Mouse (Mus musculus) kidney, embryonic 15.5 days (tissue): ENCODE measurements around the gene Olfr665. TPM values are rescaled to one million over a fixed set of nuclear protein-coding genes. Genes with fewer than 3 reads are reported as not detected.
"Not testable (repeated sequence)": the region's sequence is repeated elsewhere in the genome, so short reads cannot be mapped to it uniquely, and the experiment has no call there.

ENCODE experiments used
- ATAC-seq: fragments of 200-750 bp; cut with Nextera tagmentation; replicated peaks from 2 replicates; pipeline ENCODE4 v1.8.0; 2017; ENCODE audit warnings: moderate TSS enrichment; ENCODE audit not compliant: low FRiP score
- H3K27ac ChIP-seq: fragments of 300-500 bp; sonication (generic); 2 replicates; pipeline ENCODE4 v1.5.1; 2015; ENCODE audit warnings: mild to moderate bottlenecking, inconsistent platforms
- H3K27me3 ChIP-seq: fragments of 300-500 bp; sonication (generic); 2 replicates; pipeline ENCODE4 v1.6.1; 2015; ENCODE audit warnings: inconsistent platforms
- H3K36me3 ChIP-seq: fragments of 300-500 bp; sonication (generic); 2 replicates; pipeline ENCODE4 v1.6.1; 2015; ENCODE audit warnings: inconsistent platforms
- H3K4me1 ChIP-seq: fragments of 300-500 bp; sonication (generic); 2 replicates; pipeline ENCODE4 v1.6.1; 2015; ENCODE audit warnings: inconsistent platforms
- H3K4me2 ChIP-seq: fragments of 300-500 bp; sonication (generic); 2 replicates; pipeline ENCODE4 v1.6.1; 2015; ENCODE audit warnings: moderate library complexity, mild to moderate bottlenecking, inconsistent platforms
- H3K4me3 ChIP-seq: fragments of 300-500 bp; sonication (generic); replicated peaks from 2 replicates; pipeline ENCODE4 v1.5.1; 2015; ENCODE audit warnings: mild to moderate bottlenecking, inconsistent platforms
- H3K9ac ChIP-seq: fragments of 300-500 bp; sonication (generic); 2 replicates; pipeline ENCODE4 v1.6.1; 2015; ENCODE audit warnings: mild to moderate bottlenecking, inconsistent platforms
- H3K9me3 ChIP-seq: fragments of 300-500 bp; sonication (generic); replicated peaks from 2 replicates; pipeline ENCODE4 v1.6.1; 2016; ENCODE audit warnings: inconsistent platforms
- WGBS: fragments of 180-500 bp; shearing (Covaris S2); methylation state at CpG from one replicate; pipeline ENCODE4 v1.1.7; 2015; ENCODE audit warnings: mixed read lengths; 5-methylcytosine and 5-hydroxymethylcytosine counted together
- polyA plus RNA-seq: library from polyadenylated mRNA; unstranded; fragments of >200 nt; fragmentation: Nextera tagmentation; extraction: Ambion mirVana; gene quantifications from 2 replicates; pipeline ENCODE4 v1.2.1, GENCODE M21; 2015

The Olfr665 gene
- polyA plus RNA-seq: not detected in 2 replicates

DNA sequence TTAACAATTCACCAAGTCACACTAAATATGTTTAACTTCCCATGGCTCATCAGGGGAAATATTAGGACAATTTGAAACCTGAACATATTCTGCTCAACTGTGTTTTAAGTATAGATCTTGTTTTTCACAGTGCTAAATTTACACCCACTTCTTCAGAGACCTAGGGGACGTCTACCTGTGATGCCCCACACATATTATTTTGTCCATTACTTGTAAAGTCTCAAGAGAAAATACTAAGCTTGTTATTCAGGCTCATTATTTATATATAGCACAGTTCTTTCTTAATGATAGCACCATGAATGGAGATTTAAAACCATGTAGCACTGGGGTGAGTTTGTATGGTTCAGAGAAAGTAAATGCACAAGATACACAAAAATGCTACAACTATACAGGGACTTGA lies at the start of gene Olfr665:
Olfr665 (plus strand) TSS at position 301 of the 400 bp plus-strand sequence.
- H3K27me3 ChIP-seq: no peaks in the 10 kb centered on the region
- no peak within 1 kb of the TSS for H3K27ac ChIP-seq
- no peaks in the 10 kb centered on the region for H3K36me3 ChIP-seq
- WGBS: 49% methylated on average over 1 of the region's 1 CpGs
- ATAC-seq: no peak
- H3K4me3 ChIP-seq: no peak within 1 kb of the TSS
- no peaks in the 10 kb centered on the region for H3K9me3 ChIP-seq
- H3K9ac ChIP-seq: no peak within 1 kb of the TSS
- H3K4me2 ChIP-seq: no peak within 1 kb of the TSS
- H3K4me1 ChIP-seq: no peaks in the 10 kb centered on the region

DNA sequence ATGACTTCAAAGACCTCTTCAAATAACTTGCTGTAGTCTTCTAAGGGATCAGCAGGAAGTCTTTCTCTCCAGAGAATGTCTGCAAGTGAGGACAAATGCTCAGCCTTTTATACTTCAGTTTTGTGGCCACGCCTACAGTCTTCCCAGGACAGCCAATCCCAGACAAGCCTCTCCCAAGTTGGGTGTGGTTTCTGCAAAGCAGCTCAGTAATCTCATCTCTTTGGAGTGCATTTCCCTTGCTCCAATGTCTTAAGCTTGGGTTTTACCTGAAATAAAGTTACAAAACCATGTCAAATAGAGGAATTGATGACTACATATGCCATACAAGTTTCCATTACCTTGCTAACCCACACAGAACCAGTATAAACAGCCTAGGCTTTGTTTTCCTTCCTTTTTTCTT lies 35.3 kb upstream of the Olfr665 start, which contains the start of gene Usp17lb:
Usp17lb (minus strand) TSS at position 101 of the 400 bp plus-strand sequence.
- no peaks in the 10 kb centered on the region for H3K9me3 ChIP-seq
- no peak for ATAC-seq
- H3K36me3 ChIP-seq: no peaks in the 10 kb centered on the region
- H3K27me3 ChIP-seq: no peaks in the 10 kb centered on the region
- H3K9ac ChIP-seq: no peak within 1 kb of the TSS
- no peak within 1 kb of the TSS for H3K4me3 ChIP-seq
- 71% methylated on average over 1 of the region's 1 CpGs for WGBS
- H3K27ac ChIP-seq: no peak within 1 kb of the TSS
- H3K4me2 ChIP-seq: no peak within 1 kb of the TSS
- H3K4me1 ChIP-seq: no peaks in the 10 kb centered on the region

GRCm38 (mm10) chr7:104843731-104844287 lies 34.0 kb upstream of the Olfr665 start:
- ATAC-seq: no peak
- no peak overlapping the region for H3K4me2 ChIP-seq
- no peaks in the 10 kb centered on the region for H3K36me3 ChIP-seq
- 88% methylated on average over 1 of the region's 1 CpGs for WGBS
- H3K27me3 ChIP-seq: no peaks in the 10 kb centered on the region
- no peak overlapping the region for H3K9ac ChIP-seq
- no peak overlapping the region for H3K4me3 ChIP-seq
- H3K9me3 ChIP-seq: no peaks in the 10 kb centered on the region
- H3K4me1 ChIP-seq: no peaks in the 10 kb centered on the region
- H3K27ac ChIP-seq: no peak overlapping the region

GRCm38 (mm10) chr7:104851546-104851945 lies 26.3 kb upstream of the Olfr665 start:
- H3K27me3 ChIP-seq, H3K9me3 ChIP-seq, H3K4me1 ChIP-seq, H3K27ac ChIP-seq, H3K4me3 ChIP-seq, H3K9ac ChIP-seq, H3K36me3 ChIP-seq, ATAC-seq, H3K4me2 ChIP-seq: not testable (repeated sequence)
- WGBS: 76% methylated on average over 2 of the region's 2 CpGs

DNA sequence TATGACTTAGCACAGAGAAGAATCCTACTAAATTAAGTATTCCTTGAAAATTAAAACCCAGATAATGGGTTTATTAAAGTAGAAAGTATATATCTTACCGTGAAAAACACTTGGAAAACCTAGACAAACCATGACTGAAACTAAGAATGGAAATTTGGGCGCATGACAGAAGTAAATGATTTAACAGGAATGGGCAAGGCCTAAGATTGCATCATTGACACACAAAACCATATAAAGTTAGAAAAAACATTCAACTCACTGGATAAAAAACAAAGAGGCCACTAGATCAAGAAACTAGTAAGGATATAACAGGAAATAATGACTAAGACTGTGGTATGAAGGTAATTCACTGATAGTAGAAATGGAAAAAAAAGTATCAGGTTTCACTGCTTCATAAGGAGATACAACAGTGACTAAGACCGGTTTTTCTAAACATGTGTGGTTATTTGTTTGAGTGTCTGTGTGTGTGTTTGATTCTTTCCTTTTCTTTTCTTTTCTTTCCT lies 22.5 kb upstream of the Olfr665 start:
- 86% methylated on average over 3 of the region's 3 CpGs for WGBS
- no peaks in the 10 kb centered on the region for H3K36me3 ChIP-seq
- no peak overlapping the region for H3K4me2 ChIP-seq
- ATAC-seq: no peak
- no peak overlapping the region for H3K9ac ChIP-seq
- no peak overlapping the region for H3K4me3 ChIP-seq
- no peaks in the 10 kb centered on the region for H3K4me1 ChIP-seq
- H3K9me3 ChIP-seq: no peaks in the 10 kb centered on the region
- no peak overlapping the region for H3K27ac ChIP-seq
- H3K27me3 ChIP-seq: no peaks in the 10 kb centered on the region

- H3K27ac ChIP-seq, H3K4me1 ChIP-seq, H3K4me3 ChIP-seq, H3K9me3 ChIP-seq, H3K9ac ChIP-seq, H3K4me2 ChIP-seq, ATAC-seq, H3K27me3 ChIP-seq, H3K36me3 ChIP-seq: not testable (repeated sequence)
- WGBS: 84% methylated on average over 2 of the region's 2 CpGs
These were observed 21.1 kb upstream of the Olfr665 start, which contains the start of gene Usp17la for GRCm38 (mm10) chr7:104856709-104857108. TSS of gene Usp17la (plus strand) at chr7:104857009.

DNA sequence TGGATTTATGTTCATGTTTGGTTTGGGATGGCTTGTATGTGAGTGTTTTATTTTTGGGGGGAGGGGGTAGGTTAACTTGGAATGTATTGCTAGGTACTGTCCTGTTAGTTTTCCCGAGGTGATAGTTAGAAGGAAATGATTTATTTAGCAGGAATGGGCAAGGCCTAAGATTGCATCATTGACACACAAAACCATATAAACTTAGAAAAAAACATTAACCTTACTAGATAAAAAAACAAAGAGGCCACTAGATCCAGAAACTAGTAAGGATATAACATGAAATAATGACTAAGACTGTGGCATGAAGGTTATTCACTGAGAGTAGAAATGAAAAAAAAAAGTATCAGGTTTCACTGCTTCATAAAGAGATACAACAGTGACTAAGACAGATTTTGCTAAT lies 20.1 kb upstream of the Olfr665 start:
- H3K4me3 ChIP-seq: no peak overlapping the region
- H3K9ac ChIP-seq: no peak overlapping the region
- WGBS: 40% methylated on average over 1 of the region's 1 CpGs
- H3K9me3 ChIP-seq: no peaks in the 10 kb centered on the region
- no peak overlapping the region for H3K27ac ChIP-seq
- no peaks in the 10 kb centered on the region for H3K27me3 ChIP-seq
- H3K4me2 ChIP-seq: no peak overlapping the region
- ATAC-seq: no peak
- H3K36me3 ChIP-seq: no peaks in the 10 kb centered on the region
- H3K4me1 ChIP-seq: no peaks in the 10 kb centered on the region

GRCm38 (mm10) chr7:104861381-104861780 lies 16.4 kb upstream of the Olfr665 start:
- ATAC-seq: no peak
- no peak overlapping the region for H3K27ac ChIP-seq
- H3K4me1 ChIP-seq: no peaks in the 10 kb centered on the region
- H3K4me2 ChIP-seq: no peak overlapping the region
- H3K27me3 ChIP-seq: no peaks in the 10 kb centered on the region
- H3K9me3 ChIP-seq: no peaks in the 10 kb centered on the region
- H3K4me3 ChIP-seq: no peak overlapping the region
- WGBS: 86% methylated on average over 3 of the region's 3 CpGs
- no peak overlapping the region for H3K9ac ChIP-seq
- no peaks in the 10 kb centered on the region for H3K36me3 ChIP-seq

DNA sequence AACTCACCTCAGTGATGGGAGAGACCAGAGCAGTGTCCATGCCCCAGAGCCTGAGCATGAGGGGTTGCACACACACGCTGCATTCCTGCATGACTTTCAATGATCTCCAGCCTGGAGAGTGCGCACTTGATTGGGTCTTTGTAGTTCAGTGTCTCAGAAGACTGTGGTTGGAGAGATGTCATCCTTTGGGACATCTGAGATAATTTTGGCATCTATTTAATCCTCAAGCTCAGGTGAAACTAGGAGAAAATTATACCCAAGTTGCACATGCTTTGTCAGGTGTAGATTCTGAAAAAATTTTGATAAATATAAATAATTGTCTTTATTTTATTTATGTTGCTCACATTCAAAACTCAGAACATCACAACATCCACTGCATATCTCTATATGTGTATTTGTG lies 18.0 kb downstream of the Olfr665 start, which contains the start of gene Olfr666:
Olfr666 (minus strand) TSS at position 101 of the 400 bp plus-strand sequence.
- Histone ChIP-seq H3K4me3 (no peak within 1 kb of the TSS), H3K4me2 (no peak within 1 kb of the TSS), H3K9me3 (no peaks in the 10 kb centered on the region), H3K9ac (no peak within 1 kb of the TSS), H3K4me1 (no peaks in the 10 kb centered on the region), H3K27ac (no peak within 1 kb of the TSS), H3K36me3 (no peaks in the 10 kb centered on the region), H3K27me3 (no peaks in the 10 kb centered on the region)
- no peak for ATAC-seq
- 85% methylated on average over 2 of the region's 2 CpGs for WGBS

- H3K4me1 ChIP-seq: no peaks in the 10 kb centered on the region
- 82% methylated on average over 1 of the region's 1 CpGs for WGBS
- H3K9me3 ChIP-seq: no peaks in the 10 kb centered on the region
- no peak within 1 kb of the TSS for H3K4me2 ChIP-seq
- H3K4me3 ChIP-seq: no peak within 1 kb of the TSS
- no peak within 1 kb of the TSS for H3K27ac ChIP-seq
- H3K36me3 ChIP-seq: no peaks in the 10 kb centered on the region
- no peak for ATAC-seq
- H3K9ac ChIP-seq: no peak within 1 kb of the TSS
- H3K27me3 ChIP-seq: no peaks in the 10 kb centered on the region
These were observed 43.6 kb downstream of the Olfr665 start, which contains the start of gene Olfr667 for GRCm38 (mm10) chr7:104921382-104921781. TSS of gene Olfr667 (minus strand) at chr7:104921482.

DNA sequence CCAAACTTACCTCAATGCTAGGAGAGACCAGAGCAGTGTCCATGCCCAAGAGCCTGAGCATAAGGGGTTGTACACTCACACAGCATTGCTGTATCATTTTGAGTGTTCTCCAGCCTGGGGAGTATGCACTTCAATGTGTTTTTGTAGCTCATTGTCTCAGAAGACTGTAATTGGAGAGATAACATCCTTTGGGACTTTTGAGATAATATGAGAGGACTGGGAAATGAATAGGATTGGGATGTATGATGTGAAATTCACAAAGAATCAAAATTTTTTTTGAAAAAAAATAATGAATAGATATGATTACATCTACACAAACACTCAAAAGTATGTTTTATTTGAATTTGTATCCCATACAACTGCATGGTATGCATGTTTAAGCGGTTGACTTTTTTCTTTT lies 50.1 kb downstream of the Olfr665 start, which contains the start of gene Olfr668:
Olfr668 (minus strand) TSS at position 101 of the 400 bp plus-strand sequence.
- no peak for ATAC-seq
- no peak within 1 kb of the TSS for H3K4me3 ChIP-seq
- no peak within 1 kb of the TSS for H3K27ac ChIP-seq
- no peaks in the 10 kb centered on the region for H3K36me3 ChIP-seq
- H3K4me2 ChIP-seq: no peak within 1 kb of the TSS
- WGBS: 78% methylated on average over 1 of the region's 1 CpGs
- no peak within 1 kb of the TSS for H3K9ac ChIP-seq
- no peaks in the 10 kb centered on the region for H3K27me3 ChIP-seq
- no peaks in the 10 kb centered on the region for H3K9me3 ChIP-seq
- no peaks in the 10 kb centered on the region for H3K4me1 ChIP-seq
